Mouse (Mus musculus): ENCODE data around the gene Hoxb4.

The Hoxb4 gene

GRCm38 (mm10) chr11:96328605-96329004 is 10.5 kb downstream of the Hoxb4 start:
- intact Hi-C loops (cut with DNase I), result no loop called here

GRCm38 (mm10) chr11:96332105-96332504 is 14.0 kb downstream of the Hoxb4 start:
- intact Hi-C loops (cut with DNase I), result no loop called here

- intact Hi-C loops (cut with DNase I), result no loop called here
These were observed 14.6 kb downstream of the Hoxb4 start for GRCm38 (mm10) chr11:96332618-96333032.

GRCm38 (mm10) chr11:96333241-96334001 is 15.4 kb downstream of the Hoxb4 start:
- intact Hi-C loops (cut with DNase I), result no loop called here

- intact Hi-C loops (cut with DNase I), result no loop called here
These were observed 15.9 kb downstream of the Hoxb4 start for GRCm38 (mm10) chr11:96334002-96334364.

GRCm38 (mm10) chr11:96334998-96335397 is 16.9 kb downstream of the Hoxb4 start:
- intact Hi-C loops (cut with DNase I), result no loop called here

GRCm38 (mm10) chr11:96336597-96336996 is 18.5 kb downstream of the Hoxb4 start:
- intact Hi-C loops (cut with DNase I), result no loop called here

GRCm38 (mm10) chr11:96337026-96337425 is 19.0 kb downstream of the Hoxb4 start:
- intact Hi-C loops (cut with DNase I), result no loop called here

GRCm38 (mm10) chr11:96338957-96339855 is 21.1 kb downstream of the Hoxb4 start:
- intact Hi-C loops (cut with DNase I), result no loop called here

GRCm38 (mm10) chr11:96340698-96341365 is 22.8 kb downstream of the Hoxb4 start:
- intact Hi-C loops (cut with DNase I), result no loop called here

- intact Hi-C loops (cut with DNase I), result loop anchor here (2.0 kb wide), 1 partner anchor 17 kb away; no protein-coding TSS in a partner anchor
These were observed 23.9 kb downstream of the Hoxb4 start for GRCm38 (mm10) chr11:96341701-96342575.

- intact Hi-C loops (cut with DNase I), result loop anchor here (2.0 kb wide), 1 partner anchor 18 kb away; no protein-coding TSS in a partner anchor
These were observed 24.5 kb downstream of the Hoxb4 start for GRCm38 (mm10) chr11:96342576-96342930.

GRCm38 (mm10) chr11:96343206-96343745 is 25.2 kb downstream of the Hoxb4 start:
- intact Hi-C loops (cut with DNase I), result loop anchor here (2.0 kb wide), 1 partner anchor 18 kb away; no protein-coding TSS in a partner anchor

- intact Hi-C loops (cut with DNase I), result no loop called here
These were observed 26.2 kb downstream of the Hoxb4 start for GRCm38 (mm10) chr11:96344061-96344877.

- intact Hi-C loops (cut with DNase I), result no loop called here
These were observed 26.8 kb downstream of the Hoxb4 start for GRCm38 (mm10) chr11:96344878-96345159.

GRCm38 (mm10) chr11:96345220-96345892 is 27.3 kb downstream of the Hoxb4 start:
- intact Hi-C loops (cut with DNase I), result no loop called here

GRCm38 (mm10) chr11:96345893-96346806 is 28.1 kb downstream of the Hoxb4 start:
- intact Hi-C loops (cut with DNase I), result no loop called here

GRCm38 (mm10) chr11:96346916-96347520 is 29.0 kb downstream of the Hoxb4 start:
- intact Hi-C loops (cut with DNase I), result no loop called here

Data from adrenal gland (tissue).